Mouse (Mus musculus): ENCODE measurements around the gene Ndel1. TPM values are rescaled to one million over a fixed set of nuclear protein-coding genes. Genes with fewer than 3 reads are reported as not detected.

Ndel1 gene
- polyA plus RNA-seq, 1 experiment from 2014 or later = 91.2 TPM

- Histone ChIP-seq H3K36me3 (replicated peaks; ENCODE audit: control insufficient read depth, insufficient read depth) (peaks cover 99% of the 10 kb centered on the region), H3K9ac (no peak overlapping the region), H3K27me3 (ENCODE audit: control insufficient read depth, insufficient read depth, low read length) (no peaks in the 10 kb centered on the region), H3K4me2 (replicated peaks) (no peak overlapping the region), H3K4me1 (replicated peaks; ENCODE audit: control insufficient read depth, insufficient read depth, low read length) (no peaks in the 10 kb centered on the region), H3K4me3 (replicated peaks; ENCODE audit: low read length) (no peak overlapping the region), H3K9me3 (ENCODE audit: control insufficient read depth, low read length) (no peaks in the 10 kb centered on the region), H3K27ac (no peak overlapping the region)
- DNase-seq (ENCODE audit: low spot score) (no peak), ATAC-seq (ENCODE audit: low FRiP score) (no peak)
- 94% methylated on average over 10 of the region's 10 CpGs for WGBS
Observed at GRCm38 (mm10) chr11:68798258-68798657, 73.4 kb downstream of the Ndel1 start.

GRCm38 (mm10) chr11:68791794-68792193 is 79.9 kb downstream of the Ndel1 start:
- Histone ChIP-seq H3K9ac (no peak overlapping the region), H3K36me3 (replicated peaks; ENCODE audit: control insufficient read depth, insufficient read depth) (peaks cover 99% of the 10 kb centered on the region), H3K4me3 (replicated peaks; ENCODE audit: low read length) (no peak overlapping the region), H3K27me3 (ENCODE audit: control insufficient read depth, insufficient read depth, low read length) (no peaks in the 10 kb centered on the region), H3K9me3 (ENCODE audit: control insufficient read depth, low read length) (no peaks in the 10 kb centered on the region), H3K4me1 (replicated peaks; ENCODE audit: control insufficient read depth, insufficient read depth, low read length) (no peaks in the 10 kb centered on the region), H3K27ac (no peak overlapping the region), H3K4me2 (replicated peaks) (no peak overlapping the region)
- ATAC-seq (ENCODE audit: low FRiP score) (no peak), DNase-seq (ENCODE audit: low spot score) (no peak)
- WGBS = 94% methylated on average over 9 of the region's 9 CpGs

GRCm38 (mm10) chr11:68790720-68791119 is 80.9 kb downstream of the Ndel1 start:
- DNase-seq (ENCODE audit: low spot score) (no peak), ATAC-seq (ENCODE audit: low FRiP score) (no peak)
- no peaks in the 10 kb centered on the region for H3K27me3 ChIP-seq (ENCODE audit: control insufficient read depth, insufficient read depth, low read length)
- no peaks in the 10 kb centered on the region for H3K9me3 ChIP-seq (ENCODE audit: control insufficient read depth, low read length)
- no peak overlapping the region for H3K27ac ChIP-seq
- peaks cover 100% of the 10 kb centered on the region for H3K36me3 ChIP-seq (replicated peaks; ENCODE audit: control insufficient read depth, insufficient read depth)
- no peak overlapping the region for H3K4me2 ChIP-seq (replicated peaks)
- H3K9ac ChIP-seq = no peak overlapping the region
- WGBS = 89% methylated on average over 10 of the region's 10 CpGs
- no peaks in the 10 kb centered on the region for H3K4me1 ChIP-seq (replicated peaks; ENCODE audit: control insufficient read depth, insufficient read depth, low read length)
- H3K4me3 ChIP-seq (replicated peaks; ENCODE audit: low read length) = no peak overlapping the region

GRCm38 (mm10) chr11:68787222-68787621 is 84.4 kb downstream of the Ndel1 start:
- Histone ChIP-seq H3K27me3 (ENCODE audit: control insufficient read depth, insufficient read depth, low read length) (no peaks in the 10 kb centered on the region), H3K27ac (no peak overlapping the region), H3K4me1 (replicated peaks; ENCODE audit: control insufficient read depth, insufficient read depth, low read length) (no peaks in the 10 kb centered on the region), H3K36me3 (replicated peaks; ENCODE audit: control insufficient read depth, insufficient read depth) (peaks cover 100% of the 10 kb centered on the region), H3K9ac (no peak overlapping the region), H3K4me3 (replicated peaks; ENCODE audit: low read length) (no peak overlapping the region), H3K9me3 (ENCODE audit: control insufficient read depth, low read length) (no peaks in the 10 kb centered on the region), H3K4me2 (replicated peaks) (no peak overlapping the region)
- WGBS = 89% methylated on average over 9 of the region's 9 CpGs
- no peak for DNase-seq (ENCODE audit: low spot score)
- ATAC-seq (ENCODE audit: low FRiP score) = no peak

GRCm38 (mm10) chr11:68785813-68786212 is 85.8 kb downstream of the Ndel1 start:
- Histone ChIP-seq H3K4me1 (replicated peaks; ENCODE audit: control insufficient read depth, insufficient read depth, low read length) (no peaks in the 10 kb centered on the region), H3K27ac (no peak overlapping the region), H3K4me3 (replicated peaks; ENCODE audit: low read length) (no peak overlapping the region), H3K4me2 (replicated peaks) (no peak overlapping the region), H3K27me3 (ENCODE audit: control insufficient read depth, insufficient read depth, low read length) (no peaks in the 10 kb centered on the region), H3K36me3 (replicated peaks; ENCODE audit: control insufficient read depth, insufficient read depth) (peaks cover 100% of the 10 kb centered on the region), H3K9me3 (ENCODE audit: control insufficient read depth, low read length) (no peaks in the 10 kb centered on the region), H3K9ac (no peak overlapping the region)
- no peak for ATAC-seq (ENCODE audit: low FRiP score)
- 84% methylated on average over 8 of the region's 8 CpGs for WGBS
- no peak for DNase-seq (ENCODE audit: low spot score)

- H3K9ac ChIP-seq = no peak overlapping the region
- H3K36me3 ChIP-seq (replicated peaks; ENCODE audit: control insufficient read depth, insufficient read depth) = peaks cover 77% of the 10 kb centered on the region
- H3K9me3 ChIP-seq (ENCODE audit: control insufficient read depth, low read length) = no peaks in the 10 kb centered on the region
- H3K4me3 ChIP-seq (replicated peaks; ENCODE audit: low read length) = no peak overlapping the region
- DNase-seq (ENCODE audit: low spot score) (no peak), ATAC-seq (ENCODE audit: low FRiP score) (no peak)
- WGBS = 94% methylated on average over 9 of the region's 9 CpGs
- no peak overlapping the region for H3K4me2 ChIP-seq (replicated peaks)
- no peaks in the 10 kb centered on the region for H3K27me3 ChIP-seq (ENCODE audit: control insufficient read depth, insufficient read depth, low read length)
- H3K4me1 ChIP-seq (replicated peaks; ENCODE audit: control insufficient read depth, insufficient read depth, low read length) = no peaks in the 10 kb centered on the region
- no peak overlapping the region for H3K27ac ChIP-seq
Observed at GRCm38 (mm10) chr11:68782336-68782735, 89.3 kb downstream of the Ndel1 start.

- H3K27me3 ChIP-seq (ENCODE audit: control insufficient read depth, insufficient read depth, low read length) = no peaks in the 10 kb centered on the region
- WGBS = 92% methylated on average over 14 of the region's 14 CpGs
- no peaks in the 10 kb centered on the region for H3K9me3 ChIP-seq (ENCODE audit: control insufficient read depth, low read length)
- no peak overlapping the region for H3K27ac ChIP-seq
- no peak overlapping the region for H3K9ac ChIP-seq
- H3K36me3 ChIP-seq (replicated peaks; ENCODE audit: control insufficient read depth, insufficient read depth) = peaks cover 69% of the 10 kb centered on the region
- H3K4me2 ChIP-seq (replicated peaks) = no peak overlapping the region
- DNase-seq (ENCODE audit: low spot score) = no peak
- H3K4me3 ChIP-seq (replicated peaks; ENCODE audit: low read length) = no peak overlapping the region
- no peaks in the 10 kb centered on the region for H3K4me1 ChIP-seq (replicated peaks; ENCODE audit: control insufficient read depth, insufficient read depth, low read length)
- ATAC-seq (ENCODE audit: low FRiP score) = no peak
Observed at GRCm38 (mm10) chr11:68780466-68781114, 91.1 kb downstream of the Ndel1 start.

- Histone ChIP-seq H3K9me3 (ENCODE audit: control insufficient read depth, low read length) (no peaks in the 10 kb centered on the region), H3K4me3 (replicated peaks; ENCODE audit: low read length) (no peak overlapping the region), H3K4me2 (replicated peaks) (no peak overlapping the region), H3K4me1 (replicated peaks; ENCODE audit: control insufficient read depth, insufficient read depth, low read length) (no peaks in the 10 kb centered on the region), H3K27me3 (ENCODE audit: control insufficient read depth, insufficient read depth, low read length) (no peaks in the 10 kb centered on the region), H3K9ac (no peak overlapping the region), H3K36me3 (replicated peaks; ENCODE audit: control insufficient read depth, insufficient read depth) (peaks cover 68% of the 10 kb centered on the region), H3K27ac (no peak overlapping the region)
- ATAC-seq (ENCODE audit: low FRiP score) (no peak), DNase-seq (ENCODE audit: low spot score) (no peak)
- WGBS = 89% methylated on average over 10 of the region's 10 CpGs
Observed at GRCm38 (mm10) chr11:68779735-68780465, 91.8 kb downstream of the Ndel1 start.

- Histone ChIP-seq H3K4me1 (replicated peaks; ENCODE audit: control insufficient read depth, insufficient read depth, low read length) (no peaks in the 10 kb centered on the region), H3K36me3 (replicated peaks; ENCODE audit: control insufficient read depth, insufficient read depth) (peaks cover 68% of the 10 kb centered on the region), H3K27ac (no peak overlapping the region), H3K9me3 (ENCODE audit: control insufficient read depth, low read length) (no peaks in the 10 kb centered on the region), H3K27me3 (ENCODE audit: control insufficient read depth, insufficient read depth, low read length) (no peaks in the 10 kb centered on the region), H3K4me3 (replicated peaks; ENCODE audit: low read length) (no peak overlapping the region), H3K4me2 (replicated peaks) (no peak overlapping the region), H3K9ac (no peak overlapping the region)
- ATAC-seq (ENCODE audit: low FRiP score) (no peak), DNase-seq (ENCODE audit: low spot score) (no peak)
Observed at GRCm38 (mm10) chr11:68778855-68779254, 92.8 kb downstream of the Ndel1 start.
